Mouse (Mus musculus) embryonic facial prominence, embryonic 10.5 days (tissue): ENCODE data around the gene Luc7l3. TPM values are rescaled to one million over a fixed set of nuclear protein-coding genes. Genes with fewer than 3 reads are reported as not detected.
A peak's percentile ranks its signal among the peaks of the same experiment; 100 is the strongest.

Experiments
- DNase-seq: peaks from one replicate; pipeline ENCODE4 v3.0.0-alpha.2; 2017; ENCODE audit warnings: low spot score
- H3K27ac ChIP-seq: fragments of 300-500 bp; sonication (generic); replicated peaks from 2 replicates; pipeline ENCODE4 v1.5.1; 2016; ENCODE audit warnings: mild to moderate bottlenecking
- H3K27me3 ChIP-seq: fragments of 300-500 bp; sonication (generic); replicated peaks from 2 replicates; pipeline ENCODE4 v1.6.1; 2016; ENCODE audit warnings: low read depth, mild to moderate bottlenecking; ENCODE audit not compliant: poor library complexity, severe bottlenecking
- H3K36me3 ChIP-seq: fragments of 300-500 bp; sonication (generic); replicated peaks from 2 replicates; pipeline ENCODE4 v1.6.1; 2016; ENCODE audit warnings: mild to moderate bottlenecking, moderate library complexity
- H3K4me1 ChIP-seq: fragments of 300-500 bp; sonication (generic); 2 replicates; pipeline ENCODE4 v1.6.1; 2016
- H3K4me3 ChIP-seq: fragments of 300-500 bp; sonication (generic); 2 replicates; pipeline ENCODE4 v1.5.1; 2016; ENCODE audit warnings: mild to moderate bottlenecking, moderate library complexity
- H3K9me3 ChIP-seq: fragments of 300-500 bp; sonication (generic); 2 replicates; pipeline ENCODE4 v1.6.1; 2016; ENCODE audit warnings: mild to moderate bottlenecking
- WGBS: fragments of 180-500 bp; shearing (Covaris S2); methylation state at CpG from one replicate; pipeline ENCODE4 v1.1.7; 2016; 5-methylcytosine and 5-hydroxymethylcytosine counted together
- polyA plus RNA-seq: library from polyadenylated mRNA; unstranded; fragments of >200 nt; fragmentation: Nextera tagmentation; extraction: Ambion mirVana; gene quantifications from 2 replicates; pipeline ENCODE4 v1.2.1, GENCODE M21; 2016

Gene Luc7l3
- polyA plus RNA-seq: 104 and 117 TPM in 2 replicates

DNA sequence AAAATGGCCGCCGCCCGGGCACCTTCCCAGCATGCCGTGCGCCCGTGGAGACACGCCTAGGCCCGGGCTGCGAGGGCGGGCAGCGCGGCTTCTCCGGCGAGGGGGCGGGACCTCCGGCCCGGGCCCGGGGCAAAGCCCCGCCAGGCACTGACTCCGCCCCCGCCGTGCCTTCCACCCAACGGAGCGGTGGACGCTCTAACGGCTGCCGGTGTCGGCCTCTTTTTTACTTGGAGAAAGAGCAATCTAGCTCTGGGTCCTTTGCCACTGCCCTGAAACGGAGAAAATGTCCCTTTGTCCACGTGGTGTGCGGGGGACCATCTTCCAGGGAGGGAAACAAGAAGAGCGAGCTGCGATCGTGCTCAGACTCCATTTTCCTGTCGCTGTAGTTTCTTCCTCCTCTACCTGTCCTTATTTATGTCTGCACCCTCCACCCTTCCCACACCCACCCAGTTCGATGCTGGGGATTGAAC is at the start of gene Luc7l3:
Gene Luc7l3 (minus strand): TSS at position 58 of the 470 bp plus-strand sequence.
- DNase-seq: peak; percentile 96
- Histone ChIP-seq H3K4me1 (peaks cover 24% of the 10 kb centered on the region), H3K27ac (peak within 1 kb of the TSS; percentile 99), H3K9me3 (no peaks in the 10 kb centered on the region), H3K27me3 (no peaks in the 10 kb centered on the region), H3K36me3 (peaks cover 28% of the 10 kb centered on the region), H3K4me3 (peak within 1 kb of the TSS; percentile 99)
- under 1% methylated on average over 36 of the region's 36 CpGs for WGBS

DNA sequence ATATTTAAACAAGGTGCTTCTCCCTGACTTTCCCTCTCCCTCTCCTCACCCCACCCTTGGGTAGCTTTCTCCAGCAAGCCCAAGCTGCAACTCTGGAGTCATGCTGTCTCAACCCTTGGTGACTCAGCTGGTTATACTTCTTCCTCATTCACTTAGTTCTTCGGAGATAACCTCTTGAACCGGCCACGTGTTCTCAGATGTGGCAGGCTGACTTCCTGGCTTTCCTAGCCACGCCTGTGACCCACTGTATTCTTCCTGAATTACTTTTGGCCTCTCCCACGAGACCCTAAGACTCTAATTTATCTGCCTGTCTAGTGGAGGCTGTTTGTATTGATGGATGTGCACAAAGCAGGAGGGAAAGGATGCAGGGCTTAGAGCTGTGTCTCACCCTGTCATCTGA is 49.0 kb upstream of the Luc7l3 start:
- H3K9me3 ChIP-seq: peaks cover 4% of the 10 kb centered on the region; the same call in 1 of the 2 replicates
- H3K4me1 ChIP-seq: peaks cover 10% of the 10 kb centered on the region
- H3K4me3 ChIP-seq: no peak overlapping the region
- H3K36me3 ChIP-seq: no peaks in the 10 kb centered on the region
- H3K27ac ChIP-seq: no peak overlapping the region
- H3K27me3 ChIP-seq: peaks cover 34% of the 10 kb centered on the region
- no peak for DNase-seq
- WGBS: 47% methylated on average over 5 of the region's 5 CpGs

GRCm38 (mm10) chr11:94369981-94370380 is 48.2 kb upstream of the Luc7l3 start:
- WGBS: 85% methylated on average over 6 of the region's 6 CpGs
- Histone ChIP-seq H3K27me3 (peaks cover 34% of the 10 kb centered on the region), H3K4me3 (no peak overlapping the region)

GRCm38 (mm10) chr11:94365340-94365739 is 43.6 kb upstream of the Luc7l3 start:
- no peak overlapping the region for H3K27ac ChIP-seq
- no peaks in the 10 kb centered on the region for H3K36me3 ChIP-seq
- H3K4me1 ChIP-seq: no peaks in the 10 kb centered on the region
- no peak overlapping the region for H3K4me3 ChIP-seq
- 0 out of 2 replicates have a peak, but pooled peaks cover 7% of the 10 kb centered on the region for H3K27me3 ChIP-seq
- peaks cover 4% of the 10 kb centered on the region; the same call in 1 of the 2 replicates for H3K9me3 ChIP-seq
- WGBS: 59% methylated on average over 3 of the region's 3 CpGs
- DNase-seq: no peak

More at GRCm38 (mm10) chr11:94369981-94370380, 48.2 kb upstream of the Luc7l3 start:
- Histone ChIP-seq H3K36me3 (no peaks in the 10 kb centered on the region), H3K27ac (no peak overlapping the region), H3K4me1 (peaks cover 10% of the 10 kb centered on the region), H3K9me3 (peaks cover 4% of the 10 kb centered on the region; the same call in 1 of the 2 replicates)
- DNase-seq: no peak

DNA sequence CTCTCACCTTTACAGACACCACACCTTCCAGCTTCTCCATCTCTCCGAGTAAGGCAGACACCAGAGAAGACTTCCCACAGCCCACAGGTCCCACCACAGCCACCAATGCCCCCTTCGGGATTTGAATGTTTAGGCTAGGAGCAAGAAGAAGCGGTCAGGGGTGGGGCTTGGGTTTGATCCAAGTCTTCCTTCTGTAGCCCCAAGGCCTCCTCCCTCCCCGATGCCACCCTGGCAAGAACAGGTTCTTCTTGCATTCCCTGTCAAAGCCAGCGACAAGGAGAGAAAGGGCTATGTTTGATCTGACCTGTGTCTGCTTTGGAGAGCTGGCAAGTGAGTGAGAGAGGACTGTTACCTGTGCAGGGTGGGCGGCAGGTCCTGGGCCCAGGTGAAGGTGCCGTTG is 41.9 kb upstream of the Luc7l3 start:
- H3K4me1 ChIP-seq: no peaks in the 10 kb centered on the region
- WGBS: 84% methylated on average over 7 of the region's 7 CpGs
- H3K9me3 ChIP-seq: peaks cover 4% of the 10 kb centered on the region; the same call in 1 of the 2 replicates
- no peak for DNase-seq
- H3K27me3 ChIP-seq: 0 out of 2 replicates have a peak, but pooled peaks cover 7% of the 10 kb centered on the region
- H3K36me3 ChIP-seq: no peaks in the 10 kb centered on the region
- no peak overlapping the region for H3K4me3 ChIP-seq
- no peak overlapping the region for H3K27ac ChIP-seq

- Histone ChIP-seq H3K4me1 (no peaks in the 10 kb centered on the region), H3K4me3 (no peak overlapping the region), H3K36me3 (no peaks in the 10 kb centered on the region), H3K9me3 (peaks cover 4% of the 10 kb centered on the region; the same call in 1 of the 2 replicates), H3K27ac (no peak overlapping the region), H3K27me3 (0 out of 2 replicates have a peak, but pooled peaks cover 1% of the 10 kb centered on the region)
- 95% methylated on average over 5 of the region's 5 CpGs for WGBS
- no peak for DNase-seq
These were observed 40.3 kb upstream of the Luc7l3 start for GRCm38 (mm10) chr11:94362101-94362500.

GRCm38 (mm10) chr11:94361166-94361870 is 39.5 kb upstream of the Luc7l3 start:
- H3K4me1 ChIP-seq: no peaks in the 10 kb centered on the region
- H3K27ac ChIP-seq: no peak overlapping the region
- DNase-seq: no peak
- WGBS: 92% methylated on average over 14 of the region's 14 CpGs
- no peaks in the 10 kb centered on the region for H3K36me3 ChIP-seq
- no peak overlapping the region for H3K4me3 ChIP-seq
- 0 out of 2 replicates have a peak, but pooled peaks cover 6% of the 10 kb centered on the region for H3K27me3 ChIP-seq
- peaks cover 4% of the 10 kb centered on the region; the same call in 1 of the 2 replicates for H3K9me3 ChIP-seq

- Histone ChIP-seq H3K4me3 (no peak overlapping the region), H3K27me3 (0 out of 2 replicates have a peak, but pooled peaks cover 6% of the 10 kb centered on the region), H3K27ac (no peak overlapping the region), H3K36me3 (no peaks in the 10 kb centered on the region), H3K9me3 (no peaks in the 10 kb centered on the region), H3K4me1 (no peaks in the 10 kb centered on the region)
- no peak for DNase-seq
- 91% methylated on average over 12 of the region's 12 CpGs for WGBS
These were observed 37.4 kb upstream of the Luc7l3 start for GRCm38 (mm10) chr11:94359168-94359567.

GRCm38 (mm10) chr11:94355521-94356217 is 33.9 kb upstream of the Luc7l3 start:
- H3K27me3 ChIP-seq: peaks cover 28% of the 10 kb centered on the region
- 0 out of 2 replicates have a peak, but pooled peaks cover 4% of the 10 kb centered on the region for H3K4me1 ChIP-seq
- H3K27ac ChIP-seq: no peak overlapping the region
- no peaks in the 10 kb centered on the region for H3K9me3 ChIP-seq
- no peaks in the 10 kb centered on the region for H3K36me3 ChIP-seq
- no peak overlapping the region for H3K4me3 ChIP-seq
- 90% methylated on average over 9 of the region's 9 CpGs for WGBS
- no peak for DNase-seq

DNA sequence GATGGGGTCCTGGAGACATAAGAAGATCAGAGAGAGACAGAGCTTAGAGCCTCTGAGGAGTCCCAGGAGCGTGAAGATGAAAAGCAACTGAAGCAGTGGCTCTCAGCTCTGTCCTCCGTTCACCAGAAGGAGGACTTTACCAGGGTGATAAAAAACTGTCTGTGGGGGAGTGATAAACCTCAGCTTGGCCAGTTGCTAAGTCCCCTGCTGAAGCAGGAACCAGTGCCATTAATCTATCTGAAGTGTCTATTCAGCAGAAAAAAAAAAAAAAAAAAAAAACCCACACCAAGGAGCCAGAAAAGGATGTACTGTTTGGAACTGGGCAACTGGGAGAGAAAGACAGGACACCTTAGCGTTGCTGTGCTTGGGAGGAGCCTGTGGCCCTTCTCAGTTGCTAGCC is 29.3 kb upstream of the Luc7l3 start:
- 38% methylated on average over 3 of the region's 3 CpGs for WGBS
- 0 out of 2 replicates have a peak, but pooled peaks cover 4% of the 10 kb centered on the region for H3K4me1 ChIP-seq
- H3K27ac ChIP-seq: no peak overlapping the region
- H3K4me3 ChIP-seq: no peak overlapping the region
- no peaks in the 10 kb centered on the region for H3K9me3 ChIP-seq
- peaks cover 22% of the 10 kb centered on the region for H3K27me3 ChIP-seq
- no peaks in the 10 kb centered on the region for H3K36me3 ChIP-seq
- no peak for DNase-seq

- 61% methylated on average over 1 of the region's 1 CpGs for WGBS
- H3K9me3 ChIP-seq: no peaks in the 10 kb centered on the region
- H3K4me1 ChIP-seq: 0 out of 2 replicates have a peak, but pooled peaks cover 4% of the 10 kb centered on the region
These were observed 28.5 kb upstream of the Luc7l3 start for GRCm38 (mm10) chr11:94350337-94350736.

DNA sequence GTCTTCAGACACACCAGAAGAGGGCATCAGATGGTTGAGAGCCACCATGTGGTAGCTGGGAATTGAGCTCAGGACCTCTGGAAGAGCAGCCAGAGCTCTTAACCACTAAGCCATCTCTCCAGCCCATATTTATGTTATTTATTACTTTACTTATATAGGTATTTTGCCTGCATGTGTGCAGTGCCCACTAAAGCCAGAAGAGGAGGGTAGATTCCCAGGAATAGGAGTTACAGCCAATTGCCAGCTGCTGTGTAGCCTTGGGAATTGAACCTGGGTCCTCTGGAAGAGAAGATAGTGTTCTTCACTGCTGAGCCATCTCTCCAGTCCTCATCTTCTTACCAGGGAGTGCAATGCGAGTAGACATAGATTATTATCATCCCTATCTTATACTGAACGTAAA is 28.1 kb upstream of the Luc7l3 start:
- Histone ChIP-seq H3K27me3 (peaks cover 24% of the 10 kb centered on the region), H3K27ac (no peak overlapping the region), H3K4me1 (peaks cover 5% of the 10 kb centered on the region), H3K36me3 (no peaks in the 10 kb centered on the region), H3K4me3 (no peak overlapping the region), H3K9me3 (no peaks in the 10 kb centered on the region)
- 84% methylated on average over 2 of the region's 2 CpGs for WGBS
- no peak for DNase-seq

More at GRCm38 (mm10) chr11:94350337-94350736, 28.5 kb upstream of the Luc7l3 start:
- Histone ChIP-seq H3K27ac (no peak overlapping the region), H3K27me3 (peaks cover 22% of the 10 kb centered on the region), H3K4me3 (no peak overlapping the region), H3K36me3 (no peaks in the 10 kb centered on the region)
- no peak for DNase-seq
